Mouse (Mus musculus) hematopoietic stem cell, adult 5-6 weeks (primary cell): Measurements from ENCODE around the gene Hspa1l. TPM values are rescaled to one million over a fixed set of nuclear protein-coding genes. Genes with fewer than 3 reads are reported as not detected.
"Not testable (repeated sequence)": the region's sequence is repeated elsewhere in the genome, so short reads cannot be mapped to it uniquely, and the experiment has no call there.

ENCODE experiments used
- ATAC-seq, 2 experiments: fragments of 125-278 bp in 1 of 2; replicated peaks in 1 of 2; 2 replicates each; pipeline ENCODE4 v1.8.0; 2016 to 2017; ENCODE audit warnings: inconsistent platforms in 2 of 2, mild to moderate bottlenecking in 2 of 2, moderate number of reproducible peaks in 2 of 2, low read depth in 1 of 2, moderate TSS enrichment in 1 of 2; ENCODE audit not compliant: low FRiP score in 2 of 2, poor library complexity in 2 of 2, severe bottlenecking in 2 of 2, insufficient read depth in 1 of 2, low TSS enrichment in 1 of 2
- total RNA-seq: library from RNA; stranded (forward); fragments of 172-1452, 232-1000 nt; gene quantifications from 2 replicates; pipeline ENCODE4 v1.2.3, GENCODE M21; 2017

Hspa1l gene
- total RNA-seq, 1 experiment from 2014 or later, result 0.05 TPM

GRCm38 (mm10) chr17:34995927-34996326, 23.4 kb downstream of the Hspa1l start:
- not testable (repeated sequence) for ATAC-seq

GRCm38 (mm10) chr17:34996411-34997141, 24.1 kb downstream of the Hspa1l start:
- ATAC-seq, result no peak

- ATAC-seq, result no peak
Observed at GRCm38 (mm10) chr17:34997142-34997483, 24.6 kb downstream of the Hspa1l start.

- no peak for ATAC-seq
Observed at GRCm38 (mm10) chr17:34998526-34999430, 26.3 kb downstream of the Hspa1l start.

- ATAC-seq, result peak in 1 of 2 experiments; percentile 29; a peak in 2 of 4 replicates
Observed at GRCm38 (mm10) chr17:34999871-35000716, 27.6 kb downstream of the Hspa1l start.

GRCm38 (mm10) chr17:35000717-35001451, 28.4 kb downstream of the Hspa1l start, which contains the start of gene Vars:
Gene Vars (plus strand): TSS chr17:35000987.
- ATAC-seq, result peak; percentile 47 to 55; a peak in 1 of 4 replicates

- ATAC-seq, result peak in 1 of 2 experiments; percentile 9; a peak in 1 of 4 replicates
Observed at GRCm38 (mm10) chr17:35001452-35002152, 29.1 kb downstream of the Hspa1l start.

GRCm38 (mm10) chr17:35002153-35002865, 29.8 kb downstream of the Hspa1l start:
- 0 out of 4 replicates have a peak, but pooled peaks of 1 of the 2 experiments have one; percentile 5 for ATAC-seq

GRCm38 (mm10) chr17:35003022-35003838, 30.7 kb downstream of the Hspa1l start:
- ATAC-seq, result no peak

GRCm38 (mm10) chr17:35004075-35004717, 31.7 kb downstream of the Hspa1l start:
- no peak for ATAC-seq

GRCm38 (mm10) chr17:35005158-35005557, 32.7 kb downstream of the Hspa1l start:
- no peak for ATAC-seq

- not testable (repeated sequence) for ATAC-seq
Observed at GRCm38 (mm10) chr17:35005902-35006301, 33.4 kb downstream of the Hspa1l start.

GRCm38 (mm10) chr17:35007387-35007991, 35.0 kb downstream of the Hspa1l start:
- ATAC-seq, result no peak

GRCm38 (mm10) chr17:35009586-35009985, 37.1 kb downstream of the Hspa1l start:
- ATAC-seq, result no peak
